Mouse (Mus musculus) ES-E14 (cell line): ENCODE results near the gene Swsap1. TPM values are rescaled to one million over a fixed set of nuclear protein-coding genes. Genes with fewer than 3 reads are reported as not detected.
A peak's percentile ranks its signal among the peaks of the same experiment; 100 is the strongest.

Experiments used
- DNase-seq: peaks from one replicate; pipeline ENCODE4 v3.0.0-alpha.2; 2013; ENCODE audit warnings: low read depth, low spot score
- H3K27ac ChIP-seq: 2 replicates; pipeline ENCODE4 v1.5.1; 2012; ENCODE audit warnings: low read depth, mild to moderate bottlenecking, low read length, moderate library complexity, mixed read lengths; ENCODE audit not compliant: poor library complexity, insufficient read depth, severe bottlenecking
- H3K36me3 ChIP-seq: 2 replicates; pipeline ENCODE4 v1.6.1; 2012; ENCODE audit warnings: mild to moderate bottlenecking, low read length, moderate library complexity, mixed read lengths; ENCODE audit not compliant: control insufficient read depth, poor library complexity, insufficient read depth, severe bottlenecking
- H3K4me1 ChIP-seq, 2 experiments: fragments of 150-350 bp in 1 of 2; sonication (generic) in 1 of 2; 2 replicates each; pipeline ENCODE4 v1.6.1; 2012; ENCODE audit warnings: low read length in 2 of 2, mild to moderate bottlenecking in 1 of 2, mixed read lengths in 1 of 2; ENCODE audit not compliant: control insufficient read depth in 2 of 2, insufficient read depth in 2 of 2, poor library complexity in 1 of 2
- H3K4me3 ChIP-seq, 2 experiments: fragments of 150-350 bp in 1 of 2; sonication (generic) in 1 of 2; 2 replicates each; pipeline ENCODE4 v1.5.1; 2012; ENCODE audit warnings: low read length in 2 of 2, low read depth in 1 of 2, mild to moderate bottlenecking in 1 of 2, mixed read lengths in 1 of 2; ENCODE audit not compliant: insufficient read depth in 1 of 2, poor library complexity in 1 of 2, severe bottlenecking in 1 of 2
- H3K9ac ChIP-seq: 2 replicates; pipeline ENCODE4 v1.6.1; 2012; ENCODE audit warnings: low read depth, mild to moderate bottlenecking, low read length, mixed read lengths; ENCODE audit not compliant: poor library complexity, insufficient read depth, severe bottlenecking
- H3K9me3 ChIP-seq: fragments of 150-350 bp; sonication (generic); 2 replicates; pipeline ENCODE4 v1.6.1; 2012; ENCODE audit warnings: low read depth, mild to moderate bottlenecking, low read length; ENCODE audit not compliant: control insufficient read depth, insufficient read depth
- CHD2 ChIP-seq: IDR thresholded peaks from 2 replicates; pipeline ENCODE4 v1.6.1; 2014; ENCODE audit warnings: mild to moderate bottlenecking, low read depth, low read length, inconsistent platforms
- HCFC1 ChIP-seq: IDR thresholded peaks from 2 replicates; pipeline ENCODE4 v1.6.1; 2012; ENCODE audit warnings: low read length, inconsistent platforms, borderline replicate concordance; ENCODE audit not compliant: insufficient read depth
- MAFK ChIP-seq: IDR thresholded peaks from 2 replicates; pipeline ENCODE4 v1.6.1; 2014; ENCODE audit warnings: mild to moderate bottlenecking, low read depth, low read length, inconsistent platforms; ENCODE audit not compliant: insufficient read depth
- ZC3H11A ChIP-seq: IDR thresholded peaks from 2 replicates; pipeline ENCODE4 v1.6.1; 2012; ENCODE audit warnings: low read depth, mild to moderate bottlenecking, inconsistent platforms, low read length, borderline replicate concordance
- ZNF384 ChIP-seq: IDR thresholded peaks from 2 replicates; pipeline ENCODE4 v1.6.1; 2012; ENCODE audit warnings: low read depth, low read length, inconsistent platforms
- in situ Hi-C, 2 experiments: fragments of 600-800 bp; cut with MboI; formaldehyde crosslinking; loops; one replicate each; pipeline ENCODE4 v1.15.1; 2025; ENCODE audit warnings: low sequenced_read_pairs in 2 of 2, inconsistent platforms in 1 of 2; ENCODE audit not compliant: unreplicated experiment in 2 of 2
- total RNA-seq: library from RNA; depleted of rRNA; stranded (reverse); fragments of 300-350 nt; gene quantifications from 2 replicates; pipeline ENCODE4 v1.2.3, GENCODE M21; 2012

The Swsap1 gene
- total RNA-seq, 1 experiment, result 10.8 TPM

DNA sequence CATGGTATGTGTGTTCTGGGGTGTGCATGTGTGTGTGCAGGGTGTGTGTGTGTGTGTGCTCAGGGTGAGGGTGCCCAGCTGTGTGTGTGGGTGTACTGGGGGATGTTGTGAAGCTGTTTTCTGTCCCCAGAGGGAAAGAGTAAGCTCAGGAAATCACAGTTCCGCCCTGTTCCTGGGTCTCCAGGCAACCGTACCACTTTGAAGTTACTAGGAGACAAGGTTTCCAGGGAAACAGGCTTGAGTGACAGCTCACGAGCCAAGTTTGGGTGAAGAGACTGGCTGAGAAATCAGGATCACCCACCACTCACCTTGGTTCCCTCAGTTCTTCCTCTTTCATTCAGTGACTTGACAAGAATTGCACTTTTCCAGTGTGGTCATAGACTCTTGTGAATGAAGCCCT, 2.0 kb upstream of the Swsap1 start:
- Histone ChIP-seq H3K36me3 (no peaks in the 10 kb centered on the region; the same call in 1 of the 2 replicates), H3K9ac (no peak overlapping the region), H3K4me1 (peaks cover 0 to 3% of the 10 kb centered on the region in 2 experiments; a peak in 1 of 4 replicates), H3K9me3 (no peaks in the 10 kb centered on the region), H3K4me3 (no peak overlapping the region), H3K27ac (no peak overlapping the region)
- no peak for TF ChIP-seq HCFC1
- in situ Hi-C loops, result no loop called here
- no peak for DNase-seq

DNA sequence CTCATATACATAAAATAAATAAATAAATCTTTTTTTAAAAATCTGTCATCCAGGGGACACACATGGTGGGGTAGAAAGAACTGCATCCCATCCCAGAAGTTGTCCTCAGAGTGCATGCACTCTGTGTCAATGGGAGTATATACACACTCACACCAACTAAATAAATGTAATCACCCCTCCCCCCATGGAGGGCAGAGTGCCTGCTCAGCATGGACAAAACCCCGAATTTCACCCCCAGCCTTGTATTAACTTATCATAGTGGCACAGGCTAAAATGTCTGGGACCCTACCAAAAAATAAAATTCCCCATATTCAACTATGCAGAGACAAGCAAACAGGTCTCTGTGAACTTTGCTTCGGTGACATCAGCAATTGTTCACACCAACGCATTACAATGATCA, 920 bp upstream of the Swsap1 start:
- no peak overlapping the region for H3K27ac ChIP-seq
- peak overlapping the region in 1 of 2 experiments; percentile 68; a peak in 2 of 4 replicates for H3K4me3 ChIP-seq
- H3K36me3 ChIP-seq, result no peaks in the 10 kb centered on the region; the same call in 1 of the 2 replicates
- no peak overlapping the region for H3K9ac ChIP-seq
- in situ Hi-C loops, result no loop called here
- no peaks in the 10 kb centered on the region for H3K9me3 ChIP-seq
- peaks cover 0 to 3% of the 10 kb centered on the region in 2 experiments; a peak in 1 of 4 replicates for H3K4me1 ChIP-seq
- no peak for DNase-seq
- TF ChIP-seq ZC3H11A (no peak), ZNF384 (no peak), CHD2 (no peak), MAFK (no peak), HCFC1 (no peak)

DNA sequence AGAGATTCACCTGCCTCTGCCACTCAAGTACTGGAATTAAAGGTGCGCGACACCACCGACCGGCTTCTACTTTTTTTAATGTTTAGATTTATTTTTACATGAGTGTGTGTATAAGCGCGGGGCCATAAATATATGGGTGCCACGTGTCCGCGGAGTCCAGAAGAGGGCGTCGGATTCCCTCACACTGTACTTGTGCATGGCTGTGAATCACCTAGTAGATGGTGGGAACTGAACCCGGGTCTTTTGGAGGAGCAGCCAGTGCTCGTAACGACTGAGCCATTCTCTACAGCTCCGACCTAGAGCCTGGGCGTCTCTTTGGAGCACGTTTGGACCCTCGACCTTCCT, 358 bp upstream of the Swsap1 start:
- Histone ChIP-seq H3K36me3 (no peaks in the 10 kb centered on the region; the same call in 1 of the 2 replicates), H3K9ac (peak overlapping the region; percentile 82), H3K9me3 (no peaks in the 10 kb centered on the region), H3K4me1 (peaks cover 0 to 3% of the 10 kb centered on the region in 2 experiments; a peak in 1 of 4 replicates), H3K27ac (peak overlapping the region; percentile 61; the same call in 1 of the 2 replicates), H3K4me3 (peak overlapping the region; percentile 68 to 85)
- TF ChIP-seq MAFK, result no peak
- TF ChIP-seq CHD2, result no peak
- no peak for TF ChIP-seq HCFC1
- in situ Hi-C loops, result no loop called here
- DNase-seq, result no peak

DNA sequence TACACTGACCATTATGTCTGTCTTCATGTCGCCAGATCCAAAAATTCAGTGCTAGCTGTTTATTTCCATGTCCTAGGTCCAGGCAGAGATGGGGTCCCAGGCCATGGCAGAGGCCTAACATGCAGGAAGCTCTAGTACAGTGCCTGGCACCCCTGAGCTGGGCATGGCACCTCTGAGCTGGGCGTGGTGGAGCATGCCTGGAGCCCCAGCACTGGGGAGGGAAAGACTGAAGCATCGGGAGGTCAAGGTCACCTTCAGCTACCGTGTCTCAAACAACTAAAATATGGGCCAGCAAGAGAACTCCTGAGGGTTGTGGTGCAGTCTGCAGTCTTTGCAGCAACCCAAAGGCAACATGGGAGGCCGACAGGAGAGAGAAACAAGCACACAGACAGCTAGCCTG, 2.8 kb downstream of the Swsap1 start:
- H3K4me3 ChIP-seq, result no peak overlapping the region
- no peaks in the 10 kb centered on the region; the same call in 1 of the 2 replicates for H3K36me3 ChIP-seq
- TF ChIP-seq ZC3H11A (no peak), ZNF384 (no peak), MAFK (no peak), HCFC1 (no peak), CHD2 (no peak)
- peaks cover 0 to 9% of the 10 kb centered on the region in 2 experiments; a peak in 2 of 4 replicates for H3K4me1 ChIP-seq
- no peak overlapping the region for H3K27ac ChIP-seq
- no peaks in the 10 kb centered on the region for H3K9me3 ChIP-seq
- H3K9ac ChIP-seq, result no peak overlapping the region
- DNase-seq, result no peak
- in situ Hi-C loops, result no loop called here

DNA sequence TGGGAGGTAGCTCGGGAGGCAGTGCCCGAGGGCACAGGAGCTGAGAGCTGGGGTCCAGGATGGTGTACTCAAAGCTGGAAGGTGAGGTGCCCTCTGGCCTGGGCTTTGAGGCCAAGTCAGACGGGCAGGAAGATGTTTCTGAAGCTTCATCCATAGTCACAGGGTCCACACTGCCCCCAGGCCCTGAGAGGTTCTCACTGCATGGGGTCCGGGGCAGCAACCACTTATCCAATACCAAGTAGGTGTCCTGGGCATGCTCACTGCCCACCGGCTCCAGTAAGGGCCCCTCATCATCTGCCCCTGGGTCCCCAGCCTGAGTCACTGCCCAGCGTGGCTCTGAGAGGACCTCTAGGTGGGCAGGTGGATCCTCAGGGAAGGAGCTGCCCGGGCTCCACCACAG, 3.7 kb downstream of the Swsap1 start:
- Histone ChIP-seq H3K27ac (no peak overlapping the region), H3K36me3 (no peaks in the 10 kb centered on the region; the same call in 1 of the 2 replicates), H3K9me3 (no peaks in the 10 kb centered on the region), H3K9ac (no peak overlapping the region), H3K4me3 (no peak overlapping the region), H3K4me1 (peaks cover 0 to 9% of the 10 kb centered on the region in 2 experiments; a peak in 2 of 4 replicates)
- no peak for TF ChIP-seq MAFK
- no peak for TF ChIP-seq ZC3H11A
- no peak for TF ChIP-seq CHD2
- TF ChIP-seq HCFC1, result no peak
- TF ChIP-seq ZNF384, result no peak
- no peak for DNase-seq
- in situ Hi-C loops, result no loop called here
